Mouse (Mus musculus) G1E (cell line): Measurements from ENCODE around the gene Olfr522.

ENCODE experiments used
- CTCF ChIP-seq: IDR thresholded peaks from 2 replicates; pipeline ENCODE4 v1.5.1; 2012; ENCODE audit warnings: low read depth, low read length, inconsistent platforms, mixed read lengths
- GATA1 ChIP-seq: IDR thresholded peaks from 2 replicates; pipeline ENCODE4 v1.6.1; 2012; ENCODE audit warnings: borderline replicate concordance, low read length, inconsistent platforms, mixed read lengths
- TAL1 ChIP-seq: conservative IDR thresholded peaks from 2 replicates; pipeline ENCODE4 v1.6.1; 2012; ENCODE audit warnings: low read depth, low read length, inconsistent platforms, mixed read lengths

GRCm38 (mm10) chr7:140111943-140112342, 52.6 kb downstream of the Olfr522 start:
- TF ChIP-seq CTCF (no peak), TAL1 (no peak), GATA1 (no peak)
